Mouse (Mus musculus) urinary bladder, postnatal 36 days (tissue): ENCODE results near the gene Shh.

Experiments used
- DNase-seq, 2 experiments: peaks; one replicate each; pipeline ENCODE4 v3.0.0; 2022; ENCODE audit warnings: low spot score in 2 of 2, mixed read lengths in 1 of 2

The Shh gene

DNA sequence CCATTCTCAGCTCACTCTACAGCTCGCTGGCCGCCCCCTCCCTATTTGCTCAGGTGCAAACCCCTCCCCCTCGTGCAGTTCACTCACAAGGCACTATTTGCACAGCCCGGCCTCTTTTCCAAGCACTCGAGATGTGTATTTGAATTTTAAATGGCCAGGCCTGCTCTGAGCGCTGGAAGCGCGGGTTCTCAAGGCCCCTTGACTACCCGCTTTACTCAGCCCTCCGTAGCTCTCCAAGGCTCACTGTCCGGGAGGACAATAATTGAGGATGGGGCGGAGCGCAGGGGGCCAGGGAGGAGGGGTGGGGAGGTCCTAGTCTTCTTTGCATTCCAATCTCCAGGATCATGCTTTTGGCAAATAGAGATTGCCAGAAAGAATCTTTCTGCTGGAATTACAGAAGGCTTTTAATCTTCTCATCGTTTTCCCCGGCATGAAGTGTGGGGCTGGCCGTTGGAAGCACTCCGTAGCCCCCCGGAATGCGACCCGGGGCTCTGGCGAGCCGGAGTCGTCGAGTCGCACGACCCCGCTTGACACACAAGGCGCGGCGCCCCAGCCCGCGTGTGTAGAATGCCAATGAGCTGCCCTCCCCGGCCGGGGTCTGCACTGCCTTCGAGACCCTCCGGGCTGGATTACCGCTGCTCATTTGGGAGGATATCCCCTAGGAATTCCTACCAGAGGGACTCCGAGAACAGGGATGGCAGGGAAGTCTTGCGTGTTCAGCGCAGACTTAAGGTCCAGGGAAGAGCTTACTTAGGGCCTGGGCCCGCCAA is 7.4 kb downstream of the Shh start:
- DNase-seq = no peak

- no peak for DNase-seq
Measured at GRCm38 (mm10) chr5:28458821-28459240, 8.2 kb downstream of the Shh start.

- DNase-seq = no peak
Measured at GRCm38 (mm10) chr5:28457921-28458641, 9.0 kb downstream of the Shh start.

- no peak for DNase-seq
Measured at GRCm38 (mm10) chr5:28456366-28456765, 10.7 kb downstream of the Shh start.

DNA sequence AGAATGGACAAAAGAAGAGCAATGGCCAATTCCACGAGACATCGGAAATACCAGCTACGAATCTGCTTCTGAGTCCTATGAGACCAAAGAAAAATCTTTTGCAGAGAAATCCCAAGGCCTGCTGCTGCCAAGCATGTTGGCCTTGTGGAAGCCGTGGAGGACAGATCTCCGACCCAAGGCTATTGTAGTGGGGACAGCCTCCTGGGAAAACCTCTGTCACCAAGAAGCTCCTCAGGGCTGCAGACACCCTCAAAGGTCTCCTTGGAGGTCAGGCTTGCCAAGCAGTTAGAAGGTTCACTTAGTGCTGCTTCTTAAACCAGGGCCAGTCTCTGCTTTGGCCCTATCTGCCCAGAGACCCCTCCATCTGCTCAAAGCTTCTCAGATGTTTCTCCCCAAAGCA is 11.3 kb downstream of the Shh start:
- DNase-seq = no peak

GRCm38 (mm10) chr5:28454546-28454945 is 12.5 kb downstream of the Shh start:
- no peak for DNase-seq

DNA sequence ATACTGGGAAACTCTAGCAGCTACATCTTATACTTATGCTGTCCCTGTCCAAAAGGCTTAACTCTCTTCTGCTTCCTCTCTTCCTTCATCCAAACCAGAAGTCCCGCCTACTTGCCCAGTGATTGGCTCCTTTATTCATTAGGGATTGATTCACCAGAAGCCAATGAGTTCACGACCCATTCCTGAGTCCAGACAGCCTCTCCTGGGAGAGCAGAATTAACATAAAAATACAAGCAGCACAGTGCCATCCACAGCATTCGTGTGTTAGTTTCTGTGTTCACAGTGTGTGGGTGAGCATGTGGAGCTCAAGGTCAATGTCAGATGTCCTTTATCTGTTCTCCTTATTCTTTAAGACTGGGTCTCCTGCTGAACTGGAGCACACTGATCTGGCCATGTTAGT is 13.5 kb downstream of the Shh start:
- no peak for DNase-seq

GRCm38 (mm10) chr5:28453086-28453485 is 14.0 kb downstream of the Shh start:
- DNase-seq = no peak

DNA sequence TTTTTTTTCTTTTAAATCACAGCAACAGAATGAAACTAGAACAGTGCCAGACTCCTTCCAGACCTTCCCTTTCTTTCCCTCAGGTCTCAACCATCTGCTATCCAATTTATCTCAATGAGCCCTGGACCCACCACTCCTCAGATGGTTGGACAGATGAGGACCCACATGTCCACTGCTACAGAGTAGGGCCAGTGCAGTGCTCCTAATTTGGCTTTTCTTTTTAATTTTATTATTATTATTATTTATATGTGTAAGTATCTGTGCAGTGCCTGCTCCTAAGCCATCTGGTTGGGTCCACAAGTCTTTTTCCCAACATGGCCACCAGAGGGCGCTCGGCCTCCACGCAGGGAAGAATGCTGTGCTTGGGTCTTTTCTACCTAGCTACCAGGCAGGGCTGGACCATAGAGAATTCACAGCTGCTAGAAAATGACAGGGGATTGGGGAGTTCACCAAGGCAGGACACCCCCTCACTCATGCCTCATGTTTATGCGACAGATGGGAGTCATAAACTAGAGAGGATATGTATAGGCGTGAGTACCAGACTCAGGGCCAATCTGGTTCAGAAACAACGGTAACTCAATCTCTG is 15.9 kb downstream of the Shh start:
- peak; percentile 76 to 84 for DNase-seq

DNA sequence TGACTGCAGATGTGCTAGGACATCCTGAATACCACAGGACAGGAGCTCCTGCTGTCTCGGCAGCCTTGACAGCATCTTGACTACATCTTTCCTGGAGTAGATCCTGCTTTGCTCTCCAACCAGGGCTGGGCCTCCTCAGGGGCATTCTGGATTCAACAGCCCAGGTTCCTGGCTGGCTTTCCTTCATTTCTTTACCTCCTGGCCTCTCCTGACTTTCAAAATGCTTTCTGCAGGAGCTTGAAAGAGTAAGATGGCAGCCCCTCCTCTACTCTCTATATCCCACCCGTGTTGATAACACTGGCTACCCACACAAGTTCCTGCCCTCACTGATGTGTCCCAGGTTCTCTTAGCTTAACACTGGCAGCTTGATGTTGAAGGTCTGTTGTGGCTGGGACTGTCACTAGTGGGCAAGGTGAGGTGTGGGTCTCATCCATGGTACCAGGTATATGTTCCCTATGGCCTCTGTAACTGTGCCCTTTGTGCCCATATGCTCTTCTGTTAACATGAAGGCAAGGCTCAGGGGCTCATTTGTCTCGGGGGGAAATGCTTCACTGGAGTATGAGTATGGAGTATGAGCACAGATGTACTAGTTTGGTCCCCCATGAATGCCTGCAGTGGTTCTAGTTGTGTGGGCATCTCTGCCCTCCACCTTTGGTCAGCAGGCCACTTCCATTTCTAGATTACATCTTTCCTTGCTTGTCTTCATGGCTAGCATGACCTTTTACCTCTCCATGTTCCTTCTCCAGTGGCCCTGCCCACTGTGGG is 16.7 kb downstream of the Shh start:
- DNase-seq = no peak

DNA sequence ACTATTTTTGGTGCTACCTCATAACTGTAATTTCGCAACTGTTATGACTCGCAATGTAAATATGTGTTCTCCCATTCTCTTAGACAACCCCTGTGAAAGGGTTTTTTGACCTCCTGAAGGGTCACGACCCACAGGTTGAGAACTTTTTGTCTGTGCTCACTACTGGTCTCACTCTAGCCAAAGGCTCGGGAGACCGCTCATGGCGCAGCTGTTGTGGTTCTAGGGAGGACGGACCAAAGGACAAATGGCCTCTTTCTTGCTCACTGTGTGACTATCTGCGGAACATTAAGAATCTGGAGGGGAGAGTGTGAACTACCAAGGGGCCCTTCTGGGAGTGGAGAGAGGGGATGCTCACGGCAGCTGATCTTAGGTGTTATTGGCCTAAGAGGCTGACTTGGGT is 41.1 kb downstream of the Shh start:
- DNase-seq = no peak

DNA sequence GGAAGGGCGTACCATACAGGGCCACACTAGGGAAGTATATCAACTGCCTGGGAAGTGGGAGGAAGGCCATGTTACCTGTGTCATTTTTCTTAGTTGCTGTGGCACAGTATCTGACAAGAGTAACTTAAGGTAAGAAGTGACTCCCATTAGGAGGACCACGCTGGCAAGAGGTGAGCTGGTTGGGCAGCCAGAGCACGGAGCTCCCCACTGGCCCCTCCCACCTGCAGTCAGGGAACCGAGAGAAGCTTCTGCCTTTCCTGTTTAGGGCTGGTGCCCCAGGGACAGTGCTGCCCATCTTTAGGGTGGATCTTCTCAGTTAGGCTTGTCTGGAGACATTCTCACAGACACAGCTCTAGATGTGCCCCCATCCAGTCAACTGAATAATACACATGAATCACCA is 43.3 kb downstream of the Shh start:
- no peak for DNase-seq

DNA sequence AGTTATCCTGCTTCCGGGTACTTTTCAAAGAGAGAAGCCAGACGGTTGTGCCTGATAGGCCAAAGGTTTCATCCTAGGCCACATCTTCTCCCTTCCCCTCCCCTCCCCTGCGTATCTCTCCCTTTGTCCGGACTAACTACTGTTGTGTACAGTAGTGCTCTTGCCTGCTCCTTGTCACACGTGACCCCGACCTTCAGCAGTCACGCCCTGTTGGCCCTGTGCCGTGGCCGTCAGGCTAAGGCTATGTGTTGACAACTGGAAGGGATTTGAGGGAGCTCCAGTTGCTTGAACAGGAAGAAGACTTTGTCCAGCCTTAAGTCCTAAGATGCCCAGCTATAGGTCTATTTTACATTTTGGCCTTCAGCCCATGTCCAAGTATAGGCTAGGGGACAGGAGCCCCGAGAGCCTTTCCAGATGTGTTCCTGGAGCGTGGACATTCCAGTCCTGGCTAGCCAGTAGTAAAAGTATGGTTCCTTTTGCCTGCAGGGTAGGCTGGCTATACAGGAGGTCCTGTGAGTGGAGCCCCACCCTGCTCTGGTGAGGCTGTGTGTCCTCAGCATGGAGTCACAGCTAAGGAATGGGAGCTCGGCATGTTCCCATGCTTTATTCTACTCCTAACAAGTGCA is 47.3 kb downstream of the Shh start:
- no peak for DNase-seq

DNA sequence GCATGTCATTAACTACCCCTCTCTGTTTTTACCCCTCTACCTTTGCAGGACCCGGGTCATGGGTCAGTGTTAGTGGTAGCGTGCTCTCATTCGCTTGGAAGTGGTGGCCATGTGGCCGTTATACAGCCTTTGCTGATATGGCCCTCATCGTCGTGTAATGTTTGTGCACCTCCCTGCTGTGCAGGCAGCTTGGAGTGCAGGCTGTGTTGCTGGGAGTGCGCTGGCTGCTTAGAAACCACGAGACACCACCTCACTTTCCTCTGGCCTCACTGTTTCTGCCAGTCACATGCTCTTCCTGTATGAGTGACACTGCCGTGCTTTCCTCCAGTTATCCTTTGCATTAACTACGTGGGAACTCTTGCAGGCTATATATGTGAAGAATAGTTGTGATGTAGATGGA is 48.3 kb downstream of the Shh start:
- DNase-seq = no peak

GRCm38 (mm10) chr5:28416029-28416428 is 51.0 kb downstream of the Shh start:
- DNase-seq = no peak

DNA sequence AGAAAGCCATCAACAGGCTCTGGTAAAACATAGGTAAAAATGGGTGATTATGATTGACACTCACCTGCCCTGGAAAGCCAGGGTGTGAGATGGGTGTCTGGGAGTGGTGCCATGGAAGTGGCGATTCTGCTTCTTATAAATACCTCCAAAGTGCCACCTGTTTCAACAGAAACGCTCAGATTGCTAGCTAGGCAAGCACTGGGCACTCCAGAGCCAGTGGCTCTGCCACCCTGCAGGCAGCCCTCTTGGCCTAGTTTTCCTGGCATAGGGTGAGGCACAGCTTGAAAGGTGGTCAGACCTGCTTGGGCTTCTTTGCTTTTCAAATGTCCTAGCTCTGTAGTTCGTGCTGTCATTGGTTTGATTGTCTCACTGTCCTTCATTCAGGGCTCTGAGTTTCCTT is 53.0 kb downstream of the Shh start:
- DNase-seq = no peak

- DNase-seq = no peak
Measured at GRCm38 (mm10) chr5:28413533-28413932, 53.5 kb downstream of the Shh start.

DNA sequence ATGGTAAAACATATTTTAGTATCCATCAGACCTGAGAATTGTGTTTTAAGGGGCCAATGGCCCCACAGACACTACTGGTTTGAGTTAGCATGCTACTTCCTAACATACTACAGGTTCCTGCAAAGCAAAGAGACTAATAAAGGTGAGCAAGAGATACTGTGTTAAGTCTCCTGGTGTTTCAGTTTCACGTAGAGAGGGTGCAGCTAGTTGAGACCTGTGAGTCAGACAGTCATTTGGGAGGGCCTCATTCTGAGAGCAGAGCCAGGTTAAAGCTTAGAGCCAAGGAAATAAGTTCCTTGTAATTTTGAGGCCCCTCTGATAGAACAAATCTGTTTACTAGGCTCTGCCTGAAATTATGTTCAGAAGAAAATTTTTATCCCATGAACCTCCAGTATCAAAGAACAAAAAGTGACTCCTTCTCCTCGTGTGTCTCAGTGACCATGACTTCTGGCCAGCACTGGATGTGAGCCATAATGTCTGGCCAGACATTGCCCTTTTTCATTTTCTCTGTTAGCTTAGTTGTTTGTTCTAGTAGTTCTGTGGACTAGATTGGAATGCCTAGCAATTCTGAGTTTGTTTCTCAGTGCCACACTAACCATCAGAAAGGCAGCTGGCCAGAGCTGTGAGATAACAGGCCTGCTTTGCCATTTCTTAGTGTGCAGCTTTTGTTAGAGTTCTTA is 54.9 kb downstream of the Shh start:
- no peak for DNase-seq
